Mouse (Mus musculus): ENCODE measurements at regions not wholly inside any gene's neighbourhood (a gene's known extent, or its start where the extent isn't known, plus 50 kb on each side); places are given as distances from the start of the nearest gene placed in this dataset.

GRCm38 (mm10) chr3:10952583-10952982 lies 617.1 kb upstream of the Gm38303 start:
- no peak for TF ChIP-seq CHD1 (IDR thresholded peaks at IDR 0.05; ENCODE audit: low read depth, low read length)
- TF ChIP-seq GABPA (IDR thresholded peaks at IDR 0.05; ENCODE audit: low read depth, low read length), result no peak
- TF ChIP-seq CHD2 (IDR thresholded peaks at IDR 0.05; ENCODE audit: low read length), result no peak
- no peak for TF ChIP-seq SMC3 (IDR thresholded peaks at IDR 0.05; ENCODE audit: low read depth, low read length)
- TF ChIP-seq TCF12 (IDR thresholded peaks at IDR 0.05; ENCODE audit: low read depth, low read length), result no peak
- TF ChIP-seq SIN3A (IDR thresholded peaks at IDR 0.05; ENCODE audit: low read length), result no peak
- no peak for TF ChIP-seq POLR2A (IDR thresholded peaks at IDR 0.05; ENCODE audit: control insufficient read depth in 1 of 2, insufficient read depth in 1 of 2, low read depth in 1 of 2, low read length in 2 of 2, poor library complexity in 1 of 2)
- TF ChIP-seq ZC3H11A (IDR thresholded peaks at IDR 0.05; ENCODE audit: low read depth, low read length), result no peak
- TF ChIP-seq KAT2A (conservative IDR thresholded peaks at IDR 0.05; ENCODE audit: low read depth, low read length), result no peak
- no peak for TF ChIP-seq RAD21 (IDR thresholded peaks at IDR 0.05; ENCODE audit: low read depth, low read length)
- no peak for TF ChIP-seq POLR2AphosphoS5 (IDR thresholded peaks at IDR 0.05; ENCODE audit: borderline replicate concordance, low read depth, low read length)
- no peak for TF ChIP-seq MYC (IDR thresholded peaks at IDR 0.05; ENCODE audit: low read depth, low read length)
- TF ChIP-seq POLR2AphosphoS2 (IDR thresholded peaks at IDR 0.05; ENCODE audit: low read length), result no peak
- no peak for TF ChIP-seq RCOR1 (IDR thresholded peaks at IDR 0.05; ENCODE audit: low read depth, low read length)
- TF ChIP-seq ETS1 (IDR thresholded peaks at IDR 0.05; ENCODE audit: low read depth, low read length), result no peak
- no peak for TF ChIP-seq ELF1 (IDR thresholded peaks at IDR 0.05; ENCODE audit: low read depth, low read length)
- TF ChIP-seq ZNF384 (IDR thresholded peaks at IDR 0.05; ENCODE audit: low read depth, low read length), result no peak
- TF ChIP-seq E2F4 (IDR thresholded peaks at IDR 0.05; ENCODE audit: borderline replicate concordance, low read depth, low read length), result no peak
- TF ChIP-seq EP300 (IDR thresholded peaks at IDR 0.05; ENCODE audit: low read depth in 1 of 2, low read length in 2 of 2), result no peak
- no peak for TF ChIP-seq BHLHE40 (IDR thresholded peaks at IDR 0.05; ENCODE audit: borderline replicate concordance, low read depth, low read length)
- no peaks in the 10 kb centered on the region for H3K79me2 ChIP-seq (ENCODE audit: control insufficient read depth, insufficient read depth, low read length, poor library complexity)
- no peak for DNase-seq (ENCODE audit: low read depth, low spot score)
- no peaks in the 10 kb centered on the region for H3K4me1 ChIP-seq (ENCODE audit: control insufficient read depth in 1 of 2, insufficient read depth in 2 of 2, low read length in 2 of 2)
- no peak overlapping the region for H3K4me3 ChIP-seq (ENCODE audit: control insufficient read depth in 1 of 2, insufficient read depth in 1 of 2, low read depth in 2 of 2, low read length in 2 of 2)
- no peak overlapping the region for H3K27ac ChIP-seq (ENCODE audit: control insufficient read depth, low read depth, low read length)
- H3K27me3 ChIP-seq (ENCODE audit: control insufficient read depth in 1 of 2, insufficient read depth in 2 of 2, low read length in 2 of 2), result no peaks in the 10 kb centered on the region
- no peaks in the 10 kb centered on the region for H3K9me3 ChIP-seq (replicated peaks; ENCODE audit: insufficient read depth, low read length)
- H3K9ac ChIP-seq (ENCODE audit: control insufficient read depth, low read depth, low read length, poor library complexity, severe bottlenecking), result no peak overlapping the region
- no peaks in the 10 kb centered on the region for H3K36me3 ChIP-seq (ENCODE audit: control insufficient read depth in 1 of 2, insufficient read depth in 2 of 2, low read length in 2 of 2)

DNA sequence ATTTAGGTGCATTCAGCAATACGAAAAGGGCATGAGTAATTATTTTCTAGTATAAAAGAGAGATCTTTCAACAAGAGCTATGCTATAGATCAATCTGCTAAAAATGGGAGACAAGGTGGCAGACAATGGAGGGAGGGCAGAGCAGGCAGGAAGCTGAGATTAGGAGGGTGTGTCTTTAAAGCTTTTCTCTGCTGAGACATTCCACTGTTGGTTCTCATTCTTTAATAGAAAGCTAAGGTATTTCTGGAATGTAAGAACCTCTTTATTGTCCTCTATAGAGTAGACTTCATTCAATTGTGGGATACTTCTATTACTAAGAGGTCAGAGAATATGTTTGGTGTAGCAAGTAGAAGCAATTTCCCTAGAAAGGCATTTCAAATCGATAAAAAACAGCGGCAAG lies 581.6 kb upstream of the Gm38303 start:
- Histone ChIP-seq H3K27ac (ENCODE audit: control insufficient read depth, low read depth, low read length) (no peak overlapping the region), H3K4me1 (ENCODE audit: control insufficient read depth in 1 of 2, insufficient read depth in 2 of 2, low read length in 2 of 2) (no peaks in the 10 kb centered on the region), H3K9me3 (replicated peaks; ENCODE audit: insufficient read depth, low read length) (no peaks in the 10 kb centered on the region), H3K4me3 (ENCODE audit: control insufficient read depth in 1 of 2, insufficient read depth in 1 of 2, low read depth in 2 of 2, low read length in 2 of 2) (no peak overlapping the region), H3K36me3 (ENCODE audit: control insufficient read depth in 1 of 2, insufficient read depth in 2 of 2, low read length in 2 of 2) (no peaks in the 10 kb centered on the region), H3K79me2 (ENCODE audit: control insufficient read depth, insufficient read depth, low read length, poor library complexity) (no peaks in the 10 kb centered on the region), H3K9ac (ENCODE audit: control insufficient read depth, low read depth, low read length, poor library complexity, severe bottlenecking) (no peak overlapping the region), H3K27me3 (ENCODE audit: control insufficient read depth in 1 of 2, insufficient read depth in 2 of 2, low read length in 2 of 2) (no peaks in the 10 kb centered on the region)
- TF ChIP-seq E2F4 (IDR thresholded peaks at IDR 0.05; ENCODE audit: borderline replicate concordance, low read depth, low read length), result no peak
- TF ChIP-seq EP300 (IDR thresholded peaks at IDR 0.05; ENCODE audit: low read depth in 1 of 2, low read length in 2 of 2), result no peak
- TF ChIP-seq USF2 (IDR thresholded peaks at IDR 0.05; ENCODE audit: borderline replicate concordance in 1 of 2, insufficient read depth in 1 of 2, low read depth in 1 of 2, low read length in 2 of 2), result no peak
- TF ChIP-seq RAD21 (IDR thresholded peaks at IDR 0.05; ENCODE audit: low read depth, low read length), result no peak
- no peak for DNase-seq (ENCODE audit: low read depth, low spot score)

Measured in MEL (cell line).